Mouse (Mus musculus) CH12.LX (cell line): ENCODE measurements around the gene Hcn4. TPM values are rescaled to one million over a fixed set of nuclear protein-coding genes. Genes with fewer than 3 reads are reported as not detected.

Experiments used
- DNase-seq: peaks from one replicate; pipeline ENCODE4 v3.0.0-alpha.2; 2013; ENCODE audit errors: extremely low read depth
- H3K27ac ChIP-seq: 2 replicates; pipeline ENCODE4 v1.5.1; 2012; ENCODE audit warnings: low read depth, mild to moderate bottlenecking, control low read depth, moderate library complexity; ENCODE audit not compliant: insufficient read depth
- H3K27me3 ChIP-seq: replicated peaks from 2 replicates; pipeline ENCODE3; 2012; ENCODE audit warnings: inconsistent platforms
- H3K36me3 ChIP-seq, 2 experiments: replicated peaks in 1 of 2; 2 replicates each; pipeline versions ENCODE3 to v1.6.1; 2012; ENCODE audit warnings: inconsistent platforms in 1 of 2, low read length in 1 of 2, mild to moderate bottlenecking in 1 of 2, mixed read lengths in 1 of 2, moderate library complexity in 1 of 2; ENCODE audit not compliant: control insufficient read depth in 1 of 2, insufficient read depth in 1 of 2
- H3K4me1 ChIP-seq, 2 experiments: 2 replicates each; pipeline ENCODE4 v1.6.1; 2012; ENCODE audit warnings: inconsistent platforms in 1 of 2, moderate library complexity in 1 of 2; ENCODE audit not compliant: insufficient read depth in 2 of 2, control insufficient read depth in 1 of 2
- H3K4me2 ChIP-seq: 2 replicates; pipeline ENCODE4 v1.6.1; 2012; ENCODE audit warnings: low read depth, mild to moderate bottlenecking, control low read depth; ENCODE audit not compliant: poor library complexity, insufficient read depth, severe bottlenecking
- H3K4me3 ChIP-seq, 3 experiments: fragments of 150-350 bp in 1 of 3; sonication (generic) in 1 of 3; replicated peaks in 1 of 3; 2 replicates each; pipeline versions ENCODE3 to v1.5.1; 2011 to 2012; ENCODE audit warnings: low read depth in 2 of 3, low read length in 2 of 3, mild to moderate bottlenecking in 2 of 3, moderate library complexity in 2 of 3, control low read depth in 1 of 3, improper control_type of control experiment in 1 of 3, inconsistent platforms in 1 of 3, mixed read lengths in 1 of 3; ENCODE audit not compliant: poor library complexity in 1 of 3
- H3K79me2 ChIP-seq: replicated peaks from 2 replicates; pipeline ENCODE4 v1.6.1; 2012; ENCODE audit warnings: mild to moderate bottlenecking, moderate library complexity; ENCODE audit not compliant: control insufficient read depth, poor library complexity, insufficient read depth, severe bottlenecking; ENCODE audit errors: extremely low read depth
- H3K9ac ChIP-seq: 2 replicates; pipeline ENCODE4 v1.6.1; 2012; ENCODE audit warnings: low read depth, mild to moderate bottlenecking, control low read depth, moderate library complexity; ENCODE audit not compliant: insufficient read depth
- H3K9me3 ChIP-seq: replicated peaks from 2 replicates; pipeline ENCODE3; 2012; ENCODE audit warnings: low read length, inconsistent platforms, mixed read lengths
- BHLHE40 ChIP-seq: IDR thresholded peaks from 2 replicates; pipeline ENCODE4 v1.6.1; 2011; ENCODE audit warnings: mild to moderate bottlenecking, low read depth, low read length, improper control_type of control experiment
- CHD1 ChIP-seq: IDR thresholded peaks from 2 replicates; pipeline ENCODE4 v1.6.1; 2012; ENCODE audit warnings: low read depth, low read length, improper control_type of control experiment, inconsistent platforms
- CTCF ChIP-seq, 2 experiments: IDR thresholded peaks in 1 of 2; conservative IDR thresholded peaks in 1 of 2; 2 replicates each; pipeline ENCODE4 v1.5.1; 2011 to 2012; ENCODE audit warnings: low read depth in 2 of 2, low read length in 2 of 2, improper control_type of control experiment in 1 of 2, inconsistent platforms in 1 of 2, mild to moderate bottlenecking in 1 of 2, moderate library complexity in 1 of 2
- ELF1 ChIP-seq: IDR thresholded peaks from 2 replicates; pipeline ENCODE4 v1.6.1; 2014; ENCODE audit warnings: low read depth, mild to moderate bottlenecking, inconsistent platforms, low read length, improper control_type of control experiment
- EP300 ChIP-seq: IDR thresholded peaks from 2 replicates; pipeline ENCODE4 v1.6.1; 2011; ENCODE audit warnings: low read length, improper control_type of control experiment
- ETS1 ChIP-seq: conservative IDR thresholded peaks from 2 replicates; pipeline ENCODE4 v1.6.1; 2012; ENCODE audit warnings: low read depth, mild to moderate bottlenecking, inconsistent platforms, low read length, improper control_type of control experiment, moderate library complexity
- GABPA ChIP-seq: IDR thresholded peaks from 2 replicates; pipeline ENCODE4 v1.6.1; 2012; ENCODE audit warnings: low read depth, low read length, improper control_type of control experiment, inconsistent platforms; ENCODE audit not compliant: insufficient replicate concordance
- HCFC1 ChIP-seq: IDR thresholded peaks from 2 replicates; pipeline ENCODE4 v1.6.1; 2012; ENCODE audit warnings: low read depth, mild to moderate bottlenecking, inconsistent platforms, low read length, improper control_type of control experiment
- IRF4 ChIP-seq: IDR thresholded peaks from 2 replicates; pipeline ENCODE4 v1.6.1; 2014; ENCODE audit warnings: low read depth, mild to moderate bottlenecking, inconsistent platforms, low read length, improper control_type of control experiment
- JUN ChIP-seq: IDR thresholded peaks from 2 replicates; pipeline ENCODE4 v1.6.1; 2011; ENCODE audit warnings: low read depth, mild to moderate bottlenecking, low read length, improper control_type of control experiment, moderate library complexity; ENCODE audit not compliant: insufficient read depth
- JUND ChIP-seq: conservative IDR thresholded peaks from 2 replicates; pipeline ENCODE4 v1.6.1; 2011; ENCODE audit warnings: low read depth, low read length, improper control_type of control experiment
- MAFK ChIP-seq: IDR thresholded peaks from 2 replicates; pipeline ENCODE4 v1.6.1; 2011; ENCODE audit warnings: low read length, improper control_type of control experiment; ENCODE audit not compliant: insufficient replicate concordance
- MAX ChIP-seq: IDR thresholded peaks from 2 replicates; pipeline ENCODE4 v1.6.1; 2011; ENCODE audit warnings: low read length, improper control_type of control experiment
- MAZ ChIP-seq: IDR thresholded peaks from 2 replicates; pipeline ENCODE4 v1.6.1; 2012; ENCODE audit warnings: low read depth, mild to moderate bottlenecking, inconsistent platforms, low read length, improper control_type of control experiment, moderate library complexity
- MXI1 ChIP-seq: IDR thresholded peaks from 2 replicates; pipeline ENCODE4 v1.6.1; 2011; ENCODE audit warnings: mild to moderate bottlenecking, low read depth, low read length, improper control_type of control experiment
- NELFE ChIP-seq: IDR thresholded peaks from 2 replicates; pipeline ENCODE4 v1.6.1; 2011; ENCODE audit warnings: low read depth, low read length, improper control_type of control experiment
- NRF1 ChIP-seq: IDR thresholded peaks from 2 replicates; pipeline ENCODE4 v1.6.1; 2014; ENCODE audit warnings: low read depth, mild to moderate bottlenecking, inconsistent platforms, low read length, improper control_type of control experiment, moderate library complexity
- POLR2A ChIP-seq: IDR thresholded peaks from 2 replicates; pipeline ENCODE4 v1.6.1; 2011; ENCODE audit warnings: low read depth, mild to moderate bottlenecking, improper control_type of control experiment, low read length
- POLR2AphosphoS2 ChIP-seq: IDR thresholded peaks from 2 replicates; pipeline ENCODE4 v1.6.1; 2011; ENCODE audit warnings: low read depth, low read length, improper control_type of control experiment
- RAD21 ChIP-seq: IDR thresholded peaks from 2 replicates; pipeline ENCODE4 v1.6.1; 2011; ENCODE audit warnings: low read depth, mild to moderate bottlenecking, low read length, improper control_type of control experiment, moderate library complexity
- SIN3A ChIP-seq: IDR thresholded peaks from 2 replicates; pipeline ENCODE4 v1.6.1; 2012; ENCODE audit warnings: low read length, improper control_type of control experiment, inconsistent platforms
- TCF12 ChIP-seq: IDR thresholded peaks from 2 replicates; pipeline ENCODE4 v1.6.1; 2014; ENCODE audit warnings: low read depth, mild to moderate bottlenecking, inconsistent platforms, low read length, improper control_type of control experiment
- ZC3H11A ChIP-seq: IDR thresholded peaks from 2 replicates; pipeline ENCODE4 v1.6.1; 2012; ENCODE audit warnings: low read depth, mild to moderate bottlenecking, inconsistent platforms, low read length, improper control_type of control experiment
- ZMIZ1 ChIP-seq: IDR thresholded peaks from 2 replicates; pipeline ENCODE4 v1.6.1; 2012; ENCODE audit warnings: low read depth, mild to moderate bottlenecking, inconsistent platforms, low read length, improper control_type of control experiment
- dilution Hi-C: fragments of 300-500 bp; cut with MboI; formaldehyde crosslinking; loops from 2 replicates; pipeline ENCODE4 v1.14.3; 2020; ENCODE audit warnings: low sequenced_read_pairs; ENCODE audit not compliant: extremely low pct_unique_long_range_greater_than_20kb, extremely low pct_ligation_motif_present
- in situ Hi-C: fragments of 300-500 bp; cut with MboI; formaldehyde crosslinking; loops from 3 replicates; pipeline ENCODE4 v1.14.3; 2019; ENCODE audit warnings: low sequenced_read_pairs, low pct_ligation_motif_present, low pct_unique_long_range_greater_than_20kb, mixed read lengths
- polyA plus RNA-seq: library from polyadenylated mRNA; unstranded; fragments of >175 nt; gene quantifications from 2 replicates; pipeline ENCODE4 v1.2.1, GENCODE M21; 2012; ENCODE audit warnings: low read depth; ENCODE audit not compliant: insufficient read length
- total RNA-seq, 2 experiments: library from RNA; depleted of rRNA; stranded (reverse); fragments of 300-350 nt in 1 of 2; fragments of >200 nt in 1 of 2; gene quantifications; 2 replicates each; pipeline ENCODE4 v1.2.3; 2012 to 2014

The Hcn4 gene
- total and polyA plus RNA-seq, 3 experiments, result 0.04 TPM; not detected in 2

DNA sequence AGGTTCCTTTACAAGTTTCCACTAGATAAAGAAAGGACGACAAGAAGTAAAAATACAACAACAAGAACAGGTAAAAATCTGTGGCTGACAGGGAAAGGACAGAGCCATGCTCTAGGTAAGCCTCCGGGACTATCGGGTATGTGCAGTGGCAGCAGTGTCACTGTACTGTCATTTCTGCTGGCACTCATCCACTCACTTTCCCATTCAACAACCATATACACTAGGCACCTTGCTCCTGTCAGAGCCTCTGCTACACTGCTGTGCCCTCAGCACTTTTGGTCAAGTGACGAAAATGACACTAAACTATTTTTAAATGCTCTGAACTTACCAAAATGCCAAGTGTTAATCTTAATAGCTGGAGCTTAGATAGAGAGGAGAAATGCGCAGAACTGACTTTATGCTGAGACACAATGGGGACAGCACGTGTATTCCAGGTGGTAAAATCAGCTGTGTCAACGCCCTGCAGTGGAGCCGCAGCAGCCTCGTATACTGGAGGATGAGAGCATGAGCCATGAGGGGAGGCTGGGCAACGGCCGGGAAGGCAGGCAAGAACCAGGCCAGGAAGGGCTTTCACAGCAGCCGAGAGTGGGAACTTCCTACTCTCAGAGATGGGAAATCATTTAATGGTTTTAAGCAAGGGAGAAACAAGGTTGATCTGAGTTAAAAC is 66.7 kb downstream of the Hcn4 start:
- Histone ChIP-seq H3K9me3 (no peaks in the 10 kb centered on the region), H3K36me3 (no peaks in the 10 kb centered on the region), H3K27me3 (no peaks in the 10 kb centered on the region), H3K9ac (no peak overlapping the region), H3K4me1 (peaks cover 3 to 20% of the 10 kb centered on the region in 2 experiments; a peak in 3 of 4 replicates), H3K4me3 (no peak overlapping the region), H3K79me2 (no peaks in the 10 kb centered on the region), H3K4me2 (no peak overlapping the region), H3K27ac (no peak overlapping the region)
- TF ChIP-seq ELF1 (no peak), ZMIZ1 (no peak), TCF12 (no peak), MAFK (no peak), NRF1 (no peak), ZC3H11A (no peak), SIN3A (no peak), JUN (no peak), GABPA (no peak), JUND (no peak), CTCF (conservative IDR thresholded peaks at IDR 0.05 in 1 of 2, IDR thresholded peaks at IDR 0.05 in 1 of 2; ENCODE audit: low read depth in 2 of 2, low read length in 2 of 2) (no peak), BHLHE40 (no peak)
- dilution Hi-C loops (no loop called here), in situ Hi-C loops (no loop called here)
- DNase-seq, result no peak

- TF ChIP-seq ZC3H11A (no peak), NELFE (no peak), POLR2A (no peak), MAX (no peak), JUND (no peak), SIN3A (no peak), EP300 (no peak), BHLHE40 (no peak), CHD1 (no peak), IRF4 (no peak), GABPA (no peak), MXI1 (no peak), MAZ (no peak), POLR2AphosphoS2 (no peak), RAD21 (no peak), ETS1 (no peak), HCFC1 (no peak), ELF1 (no peak), MAFK (no peak)
- no peak overlapping the region for H3K27ac ChIP-seq
- no peaks in the 10 kb centered on the region for H3K79me2 ChIP-seq
- H3K27me3 ChIP-seq, result no peaks in the 10 kb centered on the region
- H3K4me3 ChIP-seq, result no peak overlapping the region
- peaks cover 1 to 11% of the 10 kb centered on the region in 2 experiments; a peak in 3 of 4 replicates for H3K4me1 ChIP-seq
- no peaks in the 10 kb centered on the region for H3K36me3 ChIP-seq
- no peak overlapping the region for H3K9ac ChIP-seq
- in situ Hi-C loops (no loop called here), dilution Hi-C loops (no loop called here)
- DNase-seq, result no peak
- no peaks in the 10 kb centered on the region for H3K9me3 ChIP-seq
- no peak overlapping the region for H3K4me2 ChIP-seq
These were observed 67.7 kb downstream of the Hcn4 start for GRCm38 (mm10) chr9:58890893-58891292.
